Comparison of ENCODE assay signal across 27 mouse cellular contexts in the genomic region with DNA sequence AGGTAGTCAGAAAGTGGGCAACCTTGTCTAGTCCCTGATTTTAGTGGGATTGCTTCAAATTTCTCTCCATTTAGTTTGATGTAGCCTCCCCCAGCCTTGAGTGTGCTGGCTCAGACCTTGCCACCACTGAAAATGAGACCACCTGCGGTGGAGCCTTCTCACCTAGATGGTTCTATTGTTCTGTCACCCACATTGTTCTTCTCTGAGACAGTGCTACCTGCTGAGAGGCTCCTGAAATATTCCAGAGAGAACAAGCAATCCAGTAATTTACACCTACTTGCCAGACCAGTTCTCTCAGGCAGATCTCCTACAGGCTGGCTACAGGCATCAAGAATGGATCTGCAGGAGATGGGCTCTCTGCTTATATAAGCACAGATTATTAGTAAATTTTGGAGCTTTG.
"Had no signal": no experiment of that assay in that cellular context is flagged by ENCODE, and none has a peak within 500 bp of the region (broad histone marks: within the 10 kb centered on the region; RNA-seq: fewer than 3 reads in every experiment).

No protein-coding gene starts in this region.

- DNase-seq: gastrocnemius, adult 2 months; gastrocnemius, postnatal 10 days; gastrocnemius, postnatal 25 days; heart, adult 18-20 months; heart, postnatal 14 days; heart, postnatal 36 days; kidney, adult 11 months; kidney, adult 2 months; kidney, adult 9 months; kidney, postnatal 14 days; kidney, postnatal 36 days; layer of hippocampus, adult 9-11 months; layer of hippocampus, postnatal 36 days; left cerebral cortex, postnatal 4 days had no signal

- H3K4me1 ChIP-seq: liver, embryonic 12.5 days had no signal

- H3K36me3 ChIP-seq: heart, embryonic 13.5 days; heart, embryonic 15.5 days; hindbrain, embryonic 13.5 days; hindbrain, embryonic 15.5 days; kidney, embryonic 15.5 days; limb, embryonic 13.5 days; limb, embryonic 15.5 days; liver, embryonic 12.5 days had no signal

- H3K9me3 ChIP-seq: heart, embryonic 13.5 days; heart, embryonic 15.5 days; hindbrain, embryonic 13.5 days; hindbrain, embryonic 15.5 days; kidney, embryonic 15.5 days; limb, embryonic 13.5 days; limb, embryonic 15.5 days; liver, embryonic 12.5 days had no signal

- H3K9ac ChIP-seq: heart, embryonic 13.5 days; heart, embryonic 15.5 days; hindbrain, embryonic 13.5 days; hindbrain, embryonic 15.5 days; kidney, embryonic 15.5 days; limb, embryonic 13.5 days; limb, embryonic 15.5 days; liver, embryonic 12.5 days; liver, embryonic 14.5 days had no signal

- H3K4me3 ChIP-seq: gastrocnemius, adult 2 months; heart, embryonic 13.5 days; heart, embryonic 15.5 days; hindbrain, embryonic 13.5 days; hindbrain, embryonic 15.5 days; kidney, embryonic 15.5 days; limb, embryonic 13.5 days; limb, embryonic 15.5 days; liver, embryonic 12.5 days had no signal

- H3K27me3 ChIP-seq: heart, embryonic 13.5 days; heart, embryonic 15.5 days; hindbrain, embryonic 13.5 days; hindbrain, embryonic 15.5 days; kidney, embryonic 15.5 days; limb, embryonic 13.5 days; limb, embryonic 15.5 days; liver, embryonic 12.5 days had no signal

- H3K27ac ChIP-seq: gastrocnemius, adult 2 months; heart, embryonic 13.5 days; heart, embryonic 15.5 days; hindbrain, embryonic 13.5 days; hindbrain, embryonic 15.5 days; hindbrain, postnatal 0 days; kidney, embryonic 15.5 days; kidney, postnatal 0 days; limb, embryonic 13.5 days; limb, embryonic 15.5 days; liver, embryonic 12.5 days; liver, embryonic 14.5 days had no signal

- H3K4me2 ChIP-seq: heart, embryonic 11.5 days; heart, embryonic 13.5 days; heart, embryonic 15.5 days; hindbrain, embryonic 13.5 days; hindbrain, embryonic 15.5 days; kidney, embryonic 15.5 days; limb, embryonic 13.5 days; limb, embryonic 15.5 days; liver, embryonic 12.5 days had no signal

- ATAC-seq: hindbrain, postnatal 0 days; intestine, embryonic 16.5 days; liver, embryonic 12.5 days had no signal
